In genomic region chr16:35715771-35716170, GRCm38 (mm10) we compare ENCODE assay signal across 23 mouse cellular contexts.
"Had no signal": no experiment of that assay in that cellular context is flagged by ENCODE, and none has a peak within 500 bp of the region (broad histone marks: within the 10 kb centered on the region; RNA-seq: fewer than 3 reads in every experiment).

No protein-coding gene starts in this region.

- H3K27ac ChIP-seq: heart, adult 2 months; heart, embryonic 13.5 days; heart, embryonic 15.5 days; hindbrain, embryonic 12.5 days; hindbrain, embryonic 14.5 days; kidney, embryonic 15.5 days; kidney, postnatal 0 days; limb, embryonic 13.5 days; limb, embryonic 15.5 days; liver, embryonic 12.5 days; liver, embryonic 14.5 days had no signal

- H3K27me3 ChIP-seq: heart, embryonic 13.5 days; heart, embryonic 15.5 days; hindbrain, embryonic 12.5 days; kidney, embryonic 15.5 days; limb, embryonic 13.5 days; limb, embryonic 15.5 days; liver, embryonic 12.5 days had no signal

- H3K9me3 ChIP-seq: heart, embryonic 13.5 days; heart, embryonic 15.5 days; kidney, embryonic 15.5 days; limb, embryonic 13.5 days; limb, embryonic 15.5 days; liver, embryonic 12.5 days had no signal

- H3K4me1 ChIP-seq: liver, embryonic 12.5 days had no signal

- H3K4me3 ChIP-seq: heart, adult 2 months; heart, embryonic 13.5 days; heart, embryonic 15.5 days; hindbrain, embryonic 12.5 days; kidney, embryonic 15.5 days; limb, embryonic 13.5 days; limb, embryonic 15.5 days; liver, embryonic 12.5 days had no signal

- H3K4me2 ChIP-seq: heart, embryonic 11.5 days; heart, embryonic 13.5 days; heart, embryonic 15.5 days; hindbrain, embryonic 12.5 days; hindbrain, embryonic 14.5 days; kidney, embryonic 15.5 days; limb, embryonic 13.5 days; limb, embryonic 15.5 days; liver, embryonic 12.5 days had no signal

- ATAC-seq: intestine, embryonic 16.5 days; liver, embryonic 12.5 days had no signal

- DNase-seq: gastrocnemius, postnatal 14 days; gastrocnemius, postnatal 36 days; heart, adult 11 months; heart, adult 2 months; heart, postnatal 36 days; kidney, adult 11 months; kidney, adult 2 months; kidney, postnatal 14 days; layer of hippocampus, adult 9-11 months; layer of hippocampus, postnatal 36 days; left cerebral cortex, postnatal 4 days had no signal

- H3K9ac ChIP-seq: heart, embryonic 13.5 days; heart, embryonic 15.5 days; hindbrain, embryonic 12.5 days; hindbrain, embryonic 14.5 days; kidney, embryonic 15.5 days; limb, embryonic 13.5 days; limb, embryonic 15.5 days; liver, embryonic 12.5 days; liver, embryonic 14.5 days had no signal
